Mouse (Mus musculus) monocyte, adult 5-6 weeks (primary cell): ENCODE data around the gene Zswim1. TPM values are rescaled to one million over a fixed set of nuclear protein-coding genes. Genes with fewer than 3 reads are reported as not detected.

Experiments
- ATAC-seq: fragments of 153-309, 156-312 bp; replicated peaks from 2 replicates; pipeline ENCODE4 v1.8.0; 2017; ENCODE audit warnings: mild to moderate bottlenecking; ENCODE audit not compliant: low TSS enrichment, insufficient number of reproducible peaks, severe bottlenecking, poor library complexity, low FRiP score
- total RNA-seq: library from RNA; stranded (forward); fragments of 200-1000, 200-491, 200-594 nt; gene quantifications from 3 replicates; pipeline ENCODE4 v1.2.3, GENCODE M21; 2017

Gene Zswim1
- 0.67 to 1.8 TPM (median 1.7 TPM) in 3 replicates for total RNA-seq

DNA sequence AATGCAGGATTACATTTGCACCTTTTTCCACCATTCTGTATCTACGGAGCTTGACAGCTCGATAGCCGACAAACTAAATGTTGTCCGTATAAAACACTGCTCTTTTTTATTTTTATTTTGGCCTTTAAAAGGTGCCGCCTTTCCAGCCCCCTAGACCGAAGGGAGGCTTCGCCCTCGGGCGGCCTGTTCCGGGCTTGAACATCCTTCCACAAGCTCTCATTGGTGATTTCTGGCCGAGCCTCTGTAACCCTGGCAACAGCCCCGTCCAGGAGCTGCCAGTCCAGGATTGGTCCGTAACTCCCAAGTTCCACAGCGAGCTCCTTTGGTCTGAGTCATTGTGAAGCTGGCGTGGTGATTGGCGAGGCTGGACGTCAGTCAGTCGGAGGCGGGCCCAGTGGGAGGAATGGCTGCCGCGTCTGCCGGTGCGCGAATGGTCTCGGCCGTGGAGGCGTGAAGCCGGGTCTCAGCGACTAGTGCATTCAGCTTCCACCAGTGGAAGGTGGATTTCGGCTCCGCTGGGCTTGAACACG, at the start of gene Zswim1:
Gene Zswim1 (plus strand): TSS at position 51 of the 530 bp plus-strand sequence.
- peak; percentile 96 for ATAC-seq

DNA sequence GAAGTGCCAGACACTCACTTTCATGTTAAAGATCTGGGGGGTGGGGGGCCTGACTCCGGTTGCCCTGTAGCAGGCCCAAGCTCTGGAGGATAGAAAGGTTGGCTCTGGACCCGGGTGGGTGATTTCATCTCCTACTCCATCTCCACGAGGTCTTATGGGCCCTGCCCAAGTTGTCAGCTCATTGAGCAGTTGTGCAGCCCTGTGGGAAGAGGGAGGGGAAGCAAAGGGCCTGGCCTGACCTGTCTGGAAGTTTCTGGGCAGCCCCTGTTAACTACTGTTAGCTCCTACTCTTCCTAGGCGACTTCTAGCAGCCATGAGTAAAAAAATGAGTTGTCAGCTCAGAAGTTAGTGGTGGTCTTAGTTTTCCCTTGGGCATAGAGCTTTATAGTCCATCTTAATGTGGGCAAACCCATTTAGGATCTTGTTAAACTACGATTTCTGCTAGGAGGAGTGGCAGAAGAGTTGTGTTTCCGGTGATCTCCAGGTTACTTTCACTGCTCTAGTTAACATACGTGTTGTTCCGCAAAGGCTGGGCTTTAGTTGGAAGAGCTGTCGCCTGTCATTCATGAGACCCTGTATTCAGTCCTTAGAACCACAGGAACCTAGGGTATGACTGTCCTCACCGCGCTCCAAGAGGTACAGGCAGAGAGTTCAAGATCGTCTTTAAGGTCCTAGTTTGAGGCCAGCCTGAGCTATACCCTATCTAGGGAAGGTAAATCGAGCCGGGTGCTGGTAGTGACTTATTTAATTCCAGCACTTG, 49.1 kb upstream of the Zswim1 start:
- no peak for ATAC-seq

DNA sequence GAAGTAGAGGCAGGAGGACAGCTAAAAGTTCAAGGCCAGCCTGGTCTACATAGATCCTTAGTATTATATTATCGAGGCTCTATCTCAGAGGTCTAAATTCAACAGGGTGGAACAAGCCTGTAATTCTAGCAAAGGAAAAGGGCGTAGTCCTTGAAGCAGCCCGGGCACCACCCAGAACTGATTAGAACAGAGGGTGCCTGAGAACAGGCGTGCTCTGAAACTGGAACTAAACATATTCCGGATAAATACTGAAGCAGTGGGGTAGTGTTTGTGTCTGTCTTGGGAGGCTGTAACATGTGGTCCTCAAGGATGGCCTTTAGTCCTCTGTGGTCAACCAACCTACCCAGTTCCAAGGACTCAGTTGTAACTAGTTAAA, 48.5 kb upstream of the Zswim1 start:
- ATAC-seq, result no peak

DNA sequence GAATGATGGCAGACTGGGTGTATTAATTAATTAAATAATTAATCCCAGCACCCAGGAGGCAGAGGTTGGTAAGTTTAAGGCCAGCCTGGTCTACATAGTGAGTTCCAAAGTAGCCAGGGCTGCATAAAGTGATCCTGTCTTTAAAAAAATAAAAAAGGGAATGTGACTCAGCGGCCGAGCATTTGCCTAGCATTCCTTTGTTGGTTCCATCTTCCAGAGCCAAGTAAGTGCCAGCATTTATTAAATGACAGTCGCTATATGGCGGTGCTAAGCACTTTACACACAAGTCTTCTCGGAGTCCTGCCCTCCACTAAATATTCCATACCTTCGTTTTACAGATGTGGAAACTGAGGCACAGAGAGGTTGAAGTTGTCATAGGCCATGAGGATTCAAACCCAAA, 46.4 kb upstream of the Zswim1 start:
- no peak for ATAC-seq

DNA sequence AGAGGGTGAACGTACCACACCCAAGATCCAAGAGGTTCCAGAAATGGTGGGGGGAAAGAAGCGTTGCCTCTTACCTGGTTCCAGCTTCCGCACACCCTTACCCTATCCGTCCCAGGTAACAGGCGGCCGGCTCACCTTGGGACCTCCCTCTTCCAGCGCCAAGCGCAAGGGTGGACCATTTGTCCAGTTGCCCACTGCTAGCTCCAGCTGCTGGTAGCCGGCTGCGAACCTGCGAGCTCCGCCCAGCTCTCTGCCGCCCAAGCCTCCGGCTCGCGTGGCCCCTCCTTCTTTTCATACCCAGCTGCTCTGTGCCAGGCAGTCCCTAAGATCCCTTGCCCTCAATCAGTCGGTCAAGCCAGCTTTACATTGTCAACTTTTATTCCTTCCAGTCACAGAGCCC, 45.7 kb upstream of the Zswim1 start:
- no peak for ATAC-seq

DNA sequence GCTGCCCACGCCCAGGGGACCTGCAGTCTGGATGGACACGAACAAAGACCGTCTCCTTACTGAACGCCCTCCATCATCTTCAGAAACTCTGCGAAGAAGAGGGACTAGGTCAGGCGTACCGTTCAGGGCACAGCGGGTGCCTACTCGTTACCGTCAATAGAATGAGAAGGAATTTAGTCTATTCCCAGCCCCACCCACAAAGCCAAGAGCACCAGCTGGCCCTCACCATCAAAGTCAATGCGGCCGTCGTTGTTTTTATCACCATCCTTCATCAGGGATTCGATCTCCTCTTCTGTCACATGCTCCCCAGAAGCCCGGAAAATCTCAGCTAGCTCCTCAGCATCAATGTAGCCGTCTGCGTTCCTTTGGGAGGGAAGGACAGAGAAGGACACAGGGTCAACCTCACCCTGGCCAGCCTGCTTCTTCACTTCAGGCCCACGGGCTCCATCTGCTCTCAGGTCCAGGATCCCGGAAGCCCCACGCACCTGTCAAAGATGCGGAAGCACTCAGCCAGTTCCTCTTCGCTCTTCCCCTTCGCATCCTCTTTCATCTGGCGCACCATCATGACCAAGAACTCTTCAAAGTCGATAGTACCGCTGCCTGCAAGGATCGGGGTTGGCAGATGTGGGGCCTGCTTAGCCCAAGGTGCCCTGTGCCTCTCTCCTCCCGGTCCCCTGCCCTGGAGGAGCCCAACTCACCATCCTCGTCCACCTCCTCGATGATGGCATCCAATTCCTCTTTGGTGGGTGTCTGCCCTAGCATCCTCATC, 45.1 kb upstream of the Zswim1 start:
- no peak for ATAC-seq

DNA sequence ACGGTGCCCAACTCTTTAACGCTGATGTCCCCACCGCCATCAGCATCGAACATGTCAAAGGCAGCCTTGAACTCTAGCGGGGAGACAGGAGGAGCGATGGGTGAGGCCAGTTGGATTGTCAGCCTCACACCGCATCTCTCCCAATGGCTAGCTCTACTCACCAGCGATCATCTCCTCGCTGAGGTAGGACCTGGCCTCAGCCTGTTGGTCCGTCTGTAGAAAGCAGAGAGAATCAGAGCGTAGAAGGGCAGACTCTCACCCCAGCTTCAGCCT, 44.5 kb upstream of the Zswim1 start:
- ATAC-seq, result no peak

DNA sequence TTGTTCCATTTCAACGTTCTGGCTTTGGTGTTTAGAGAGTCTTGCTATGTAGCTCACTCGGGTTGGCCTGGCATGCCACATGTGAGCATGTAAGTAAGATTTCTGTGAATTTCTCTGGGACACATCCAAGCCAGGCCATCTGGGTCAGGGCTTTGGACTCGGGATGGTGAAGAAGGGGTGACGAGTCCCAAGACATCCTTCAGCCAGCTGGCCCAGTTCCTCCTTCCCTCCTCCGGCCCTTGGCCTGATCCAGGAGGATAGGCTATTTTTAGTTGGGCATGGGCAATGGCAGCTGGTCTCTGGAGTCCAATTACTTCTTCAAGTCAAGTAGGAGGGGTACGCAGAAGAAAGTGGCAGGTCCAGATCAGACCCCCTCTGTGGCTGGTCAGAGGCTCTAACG, 43.7 kb upstream of the Zswim1 start:
- ATAC-seq, result no peak

DNA sequence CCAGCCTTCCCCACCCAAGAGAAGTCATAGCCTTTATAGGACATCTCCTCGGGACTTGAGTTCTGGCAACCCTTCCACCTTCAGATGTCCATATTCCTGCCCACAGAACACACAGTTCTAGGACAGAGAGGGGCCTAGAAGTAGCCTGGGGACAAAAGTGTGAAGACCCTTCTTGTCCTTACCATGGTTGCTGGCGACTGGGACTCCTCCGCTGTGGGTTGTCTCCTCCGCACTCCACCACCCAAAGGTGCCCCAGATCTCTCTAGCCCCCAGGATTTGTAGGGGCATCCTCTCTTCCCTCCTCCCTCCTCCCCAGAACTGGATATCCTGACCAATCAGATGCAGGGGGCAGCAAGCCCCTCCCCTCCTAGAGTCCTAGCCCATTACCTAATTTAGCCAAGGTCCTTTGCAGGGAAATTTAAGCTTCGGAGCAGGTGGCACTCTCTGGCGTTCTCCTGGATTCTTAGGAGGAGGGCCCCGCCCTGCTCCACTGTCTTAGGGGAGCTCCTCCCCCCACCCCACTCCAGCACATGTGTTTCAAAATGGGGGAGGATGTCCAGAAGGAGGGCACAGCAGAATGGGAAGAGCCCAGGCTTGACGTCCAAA, 42.9 kb upstream of the Zswim1 start, which contains the start of gene Tnnc2:
Gene Tnnc2 (minus strand): TSS at position 487 of the 606 bp plus-strand sequence.
- ATAC-seq, result no peak

DNA sequence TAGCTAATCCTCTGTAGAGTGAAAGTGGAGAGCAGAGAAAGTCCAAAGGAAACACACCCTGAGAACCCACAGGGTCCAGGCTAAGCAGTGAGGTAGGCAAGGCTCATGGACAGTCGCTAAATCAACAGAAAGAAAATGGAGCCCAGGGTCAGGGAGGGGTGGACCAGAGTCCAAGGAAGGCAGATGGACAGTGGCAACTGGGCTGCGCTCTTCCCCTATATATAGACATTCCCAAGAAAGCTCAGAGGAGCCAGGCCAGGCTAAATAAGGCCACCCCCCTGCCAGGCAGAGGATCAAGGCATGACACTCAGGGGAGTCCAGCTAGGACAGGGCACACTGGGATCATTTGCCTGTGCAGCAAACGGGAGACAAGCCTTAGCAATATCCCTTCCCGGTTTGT, 40.6 kb upstream of the Zswim1 start:
- no peak for ATAC-seq

DNA sequence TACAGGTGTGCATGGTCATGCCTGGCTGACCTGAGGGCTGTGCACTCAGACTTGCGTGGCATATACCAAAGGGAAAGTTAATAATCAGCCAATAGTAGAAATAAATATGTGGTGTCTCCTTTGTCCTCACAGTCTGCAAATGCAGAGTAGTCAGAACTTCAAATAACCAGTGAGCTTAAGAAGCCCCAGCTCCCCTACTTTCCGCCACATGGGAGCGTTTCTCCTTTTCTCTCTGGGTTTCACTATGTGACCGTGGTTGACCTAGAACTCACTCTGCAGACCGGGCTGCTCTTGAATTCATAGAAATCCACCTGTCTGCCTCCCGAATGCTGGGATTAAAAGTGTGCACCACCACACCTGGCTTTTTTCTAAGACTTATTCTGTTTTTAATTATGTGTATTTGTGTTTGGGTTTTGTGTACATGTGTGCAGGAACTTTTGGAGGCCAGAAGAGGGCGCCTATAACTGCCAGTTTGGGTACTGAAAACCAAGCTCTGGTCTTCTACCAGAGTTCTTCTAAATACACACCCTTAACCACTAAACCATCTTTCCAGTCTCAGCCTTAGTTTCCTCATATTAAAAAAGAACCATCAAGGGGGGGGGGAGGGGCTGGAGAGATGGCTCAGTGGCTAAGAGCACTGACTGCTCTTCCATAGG, 38.4 kb upstream of the Zswim1 start:
- no peak for ATAC-seq

DNA sequence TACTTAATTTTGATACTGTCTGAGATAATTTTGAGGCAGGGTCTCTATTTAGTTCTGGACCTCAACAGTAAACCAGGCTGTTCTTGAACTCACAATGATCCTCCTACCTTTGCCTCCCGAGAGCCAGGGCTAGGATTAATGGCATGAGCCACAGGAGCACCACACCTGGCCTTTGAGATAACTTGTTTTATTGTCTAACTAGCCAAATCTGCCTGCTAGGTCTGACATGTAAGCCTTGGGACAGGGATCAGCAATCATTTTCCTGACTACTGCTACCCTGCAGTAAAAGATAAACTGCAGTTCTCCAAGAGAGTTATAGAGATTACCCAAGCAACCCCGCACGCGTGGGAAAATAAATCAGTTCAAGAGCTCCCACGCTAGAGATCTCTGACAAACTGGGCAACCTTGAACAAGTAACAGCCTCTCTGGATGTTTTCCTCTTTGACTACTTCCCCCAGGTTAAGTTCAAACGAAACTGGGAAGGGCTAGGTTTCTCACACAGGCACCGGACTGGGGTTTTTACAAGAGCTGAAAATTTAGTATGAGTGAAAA, 37.5 kb upstream of the Zswim1 start:
- ATAC-seq, result no peak

DNA sequence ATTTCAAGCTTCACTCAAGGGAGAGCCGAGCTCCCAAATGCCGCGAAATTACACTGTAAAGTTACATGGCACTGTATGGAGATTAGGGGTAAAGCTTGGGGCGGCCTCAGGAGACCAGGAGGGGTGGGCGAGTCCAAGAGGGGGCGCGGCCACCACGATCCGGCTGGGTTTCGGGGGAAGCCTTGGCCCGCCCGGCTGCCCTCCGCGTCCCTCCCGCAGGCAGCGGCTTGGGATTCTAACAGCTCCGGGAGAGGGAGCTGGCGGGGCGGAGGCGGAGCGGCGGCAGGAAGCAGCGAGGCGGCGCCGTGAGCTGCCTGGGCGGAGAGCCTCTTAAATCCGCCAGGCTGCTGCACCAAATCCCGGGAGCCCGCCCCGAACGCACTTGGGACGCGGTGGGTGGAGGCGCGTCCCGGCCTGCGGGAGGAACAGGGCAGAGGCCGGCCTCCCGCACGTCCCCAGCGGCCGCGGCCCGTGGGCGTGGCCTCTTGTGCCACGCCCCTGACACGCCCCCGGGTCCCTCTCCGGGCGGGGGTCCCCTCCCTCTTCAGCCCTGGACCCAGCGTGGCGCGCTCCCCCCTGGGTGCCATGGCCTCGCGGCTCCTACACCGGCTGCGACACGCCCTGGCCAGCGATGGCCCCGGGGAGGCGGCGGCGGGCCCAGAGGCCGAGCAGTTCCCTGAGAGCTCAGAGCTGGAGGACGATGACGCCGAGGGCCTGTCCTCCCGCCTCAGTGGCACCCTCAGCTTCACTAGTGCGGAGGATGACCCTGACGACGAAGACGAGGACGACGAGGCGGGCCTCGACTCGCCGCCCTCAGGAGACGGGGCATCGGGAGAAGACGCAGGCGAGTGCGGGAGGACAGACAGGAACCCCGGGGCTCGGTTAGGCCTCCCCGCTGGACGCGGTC, 36.8 kb upstream of the Zswim1 start, which contains the start of gene Snx21:
Gene Snx21 (plus strand): TSS at position 343 of the 907 bp plus-strand sequence.
- ATAC-seq, result peak; percentile 27

DNA sequence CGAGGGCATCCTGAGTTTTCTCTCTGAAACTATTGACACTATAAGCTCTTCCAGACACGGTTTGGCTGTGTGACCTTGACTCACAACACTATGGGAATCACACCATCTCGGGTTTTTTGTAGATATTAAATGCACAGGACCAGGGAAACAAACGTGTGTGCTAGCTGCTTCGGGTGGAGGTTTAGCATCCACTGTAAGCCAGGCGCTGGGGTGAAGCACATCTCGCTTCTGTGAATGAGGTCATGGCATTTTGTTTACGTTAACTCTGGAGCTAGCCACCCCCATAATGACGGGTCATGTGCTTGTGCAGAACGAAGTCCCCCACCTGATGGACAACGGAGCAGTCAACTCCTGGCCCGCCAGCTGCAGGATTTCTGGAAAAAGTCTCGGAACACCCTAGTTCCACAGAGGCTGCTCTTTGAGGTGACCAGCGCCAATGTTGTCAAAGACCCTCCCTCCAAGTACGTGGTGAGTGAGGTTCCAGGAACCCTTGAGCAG, 36.0 kb upstream of the Zswim1 start:
- no peak for ATAC-seq

DNA sequence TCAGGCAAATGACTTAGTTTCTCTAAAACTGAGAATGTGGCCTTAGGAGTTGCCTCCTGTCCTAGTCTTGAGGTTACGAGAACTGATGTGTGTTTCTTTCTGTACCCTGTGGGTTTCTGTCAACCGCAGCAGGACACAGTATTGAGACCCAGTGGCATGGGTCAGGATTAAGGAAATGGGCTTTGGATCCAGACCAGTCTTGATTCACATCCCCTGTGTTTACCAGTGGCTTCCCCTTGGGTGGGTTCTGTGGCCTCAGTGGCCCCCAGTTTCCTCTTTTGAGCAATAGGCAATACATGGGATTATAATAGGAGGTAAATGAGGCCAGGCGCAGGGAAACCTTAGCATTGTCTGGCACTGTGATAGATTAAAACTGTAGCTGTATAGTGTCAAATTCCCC, 35.5 kb upstream of the Zswim1 start:
- peak; percentile 11; the same call in 1 of the 2 replicates for ATAC-seq

DNA sequence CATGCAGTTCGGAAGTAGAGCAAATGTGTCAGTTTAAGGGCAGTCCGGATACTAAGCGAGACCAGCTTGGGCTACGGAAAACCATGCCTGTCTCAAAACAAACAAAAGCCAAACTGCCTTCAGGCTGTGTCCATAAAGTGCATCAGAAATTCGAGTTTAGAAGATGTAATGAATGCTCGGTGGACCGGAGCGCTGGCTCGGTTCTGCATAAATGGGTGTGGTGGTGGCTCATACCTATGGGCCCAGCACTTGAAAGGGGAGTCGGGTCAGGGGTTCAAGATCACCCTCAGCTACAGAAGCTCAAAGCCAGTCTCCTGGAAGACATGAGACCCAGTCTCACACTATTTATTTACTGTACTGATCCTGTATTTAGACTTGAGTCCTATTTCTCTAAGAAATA, 34.7 kb upstream of the Zswim1 start:
- ATAC-seq, result no peak

DNA sequence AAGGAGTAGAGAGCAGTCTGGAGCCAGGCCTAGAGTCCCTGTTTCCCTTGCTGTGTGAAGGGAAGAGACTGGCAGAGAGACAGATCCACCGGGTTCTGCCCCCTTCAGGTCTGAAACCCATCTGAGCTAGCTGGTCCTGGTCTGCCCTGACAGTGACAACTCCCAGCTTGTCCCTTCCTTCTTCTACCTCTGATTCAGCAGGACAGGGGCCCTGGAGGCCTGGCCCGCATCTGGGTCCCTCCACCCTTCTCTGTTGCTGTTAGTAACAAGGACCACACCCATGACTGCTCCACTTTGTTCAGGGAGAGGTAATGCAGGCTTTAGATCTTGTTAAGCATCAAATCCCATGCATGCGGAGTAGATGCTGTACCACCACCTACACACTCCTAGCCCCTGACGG, 34.1 kb upstream of the Zswim1 start:
- no peak for ATAC-seq

DNA sequence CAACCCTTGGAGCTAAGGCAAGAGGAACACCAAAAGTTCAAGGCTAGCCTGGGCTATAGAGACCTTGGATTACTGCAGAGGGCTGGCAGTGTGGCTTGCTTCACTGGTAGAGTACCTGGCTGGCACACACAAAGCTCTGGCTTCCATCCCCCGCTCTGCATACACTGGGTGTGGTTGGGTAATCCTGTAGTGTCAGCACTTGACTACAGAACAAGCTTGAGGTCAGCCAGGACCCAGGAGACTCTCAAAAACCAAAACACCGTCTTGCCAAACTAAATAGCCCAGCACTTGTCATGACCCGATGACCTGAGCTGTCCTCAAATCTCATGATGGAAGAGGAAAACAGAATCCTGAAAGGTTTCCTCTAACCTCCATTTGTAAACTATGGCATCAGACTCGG, 32.0 kb upstream of the Zswim1 start:
- ATAC-seq, result no peak
